ENCODE assay signal across 19 mouse cellular contexts in genomic region chr3:154209201-154209754, GRCm38 (mm10).
DNase-seq lines count a peak whose midpoint lies in the region; ATAC-seq and TF ChIP-seq lines count a peak whose summit lies in the region.
"Had no signal": no experiment of that assay in that cellular context is flagged by ENCODE, and none has a peak within 500 bp of the region (broad histone marks: within the 10 kb centered on the region; RNA-seq: fewer than 3 reads in every experiment).

No protein-coding gene starts in this region.

- H3K4me2 ChIP-seq in forebrain, embryonic 11.5 days (ENCODE audit: low read depth, low read length, severe bottlenecking) = no peak overlapping the region
- H3K4me2 ChIP-seq in forebrain, postnatal 0 days (ENCODE audit: low read depth) = no peak overlapping the region
- H3K4me2 ChIP-seq in kidney, embryonic 16.5 days (replicated peaks; ENCODE audit: low read depth, low read length) = no peak overlapping the region
- no peak overlapping the region for H3K4me2 ChIP-seq in hindbrain, embryonic 13.5 days
- H3K4me2 ChIP-seq: heart, embryonic 13.5 days; limb, embryonic 13.5 days had no signal

- no peak overlapping the region for H3K9ac ChIP-seq in forebrain, embryonic 11.5 days (ENCODE audit: low read length)
- H3K9ac ChIP-seq in forebrain, postnatal 0 days = no peak overlapping the region
- no peak overlapping the region for H3K9ac ChIP-seq in kidney, embryonic 16.5 days (replicated peaks; ENCODE audit: low read length)
- no peak overlapping the region for H3K9ac ChIP-seq in hindbrain, embryonic 13.5 days
- H3K9ac ChIP-seq: heart, embryonic 13.5 days; limb, embryonic 13.5 days; liver, embryonic 14.5 days had no signal

- H3K36me3 ChIP-seq in forebrain, embryonic 11.5 days (ENCODE audit: control insufficient read depth, insufficient read depth, low read length) = no peaks in the 10 kb centered on the region
- no peaks in the 10 kb centered on the region for H3K36me3 ChIP-seq in forebrain, postnatal 0 days (ENCODE audit: insufficient read depth)
- H3K36me3 ChIP-seq in kidney, embryonic 16.5 days (ENCODE audit: insufficient read depth, low read length) = no peaks in the 10 kb centered on the region
- H3K36me3 ChIP-seq in C2C12 (ENCODE audit: control insufficient read depth, insufficient read depth) = no peaks in the 10 kb centered on the region
- no peaks in the 10 kb centered on the region for H3K36me3 ChIP-seq in hindbrain, embryonic 13.5 days
- H3K36me3 ChIP-seq: heart, embryonic 13.5 days; limb, embryonic 13.5 days had no signal

- TF ChIP-seq CTCF in forebrain, postnatal 0 days (IDR thresholded peaks at IDR 0.05; ENCODE audit: low read depth) = no peak
- no peak for TF ChIP-seq CTCF in C2C12 (IDR thresholded peaks at IDR 0.05; ENCODE audit: control insufficient read depth, insufficient read depth, insufficient read length)

- no peaks in the 10 kb centered on the region for H3K79me3 ChIP-seq in C2C12 (ENCODE audit: low read depth)

- H3K4me1 ChIP-seq in forebrain, embryonic 11.5 days (replicated peaks; ENCODE audit: control insufficient read depth, insufficient read depth, low read length) = 0 out of 2 replicates have a peak, but pooled peaks cover 2% of the 10 kb centered on the region
- no peaks in the 10 kb centered on the region for H3K4me1 ChIP-seq in forebrain, postnatal 0 days (ENCODE audit: insufficient read depth)
- peaks cover 11% of the 10 kb centered on the region for H3K4me1 ChIP-seq in kidney, embryonic 16.5 days (ENCODE audit: insufficient read depth, low read length)
- peaks cover 26% of the 10 kb centered on the region for H3K4me1 ChIP-seq in hindbrain, embryonic 13.5 days (replicated peaks)
- H3K4me1 ChIP-seq: limb, embryonic 13.5 days had no signal

- H3K27ac ChIP-seq in forebrain, embryonic 11.5 days (ENCODE audit: low read depth, low read length) = no peak overlapping the region
- H3K27ac ChIP-seq in forebrain, postnatal 0 days (ENCODE audit: low read depth, low read length) = no peak overlapping the region
- H3K27ac ChIP-seq in kidney, embryonic 16.5 days (ENCODE audit: low read length) = no peak overlapping the region
- peak overlapping the region; percentile 60 for H3K27ac ChIP-seq in hindbrain, embryonic 13.5 days
- H3K27ac ChIP-seq: heart, embryonic 13.5 days; layer of hippocampus, adult 2 months; limb, embryonic 13.5 days; liver, embryonic 14.5 days had no signal

- no peaks in the 10 kb centered on the region for H3K27me3 ChIP-seq in forebrain, embryonic 11.5 days (ENCODE audit: control insufficient read depth, insufficient read depth, low read length)
- H3K27me3 ChIP-seq in forebrain, postnatal 0 days (ENCODE audit: insufficient read depth, low read length) = no peaks in the 10 kb centered on the region
- H3K27me3 ChIP-seq in kidney, embryonic 16.5 days (ENCODE audit: insufficient read depth, low read length) = no peaks in the 10 kb centered on the region
- H3K27me3 ChIP-seq in C2C12 (ENCODE audit: control insufficient read depth, insufficient read depth, insufficient read length) = no peaks in the 10 kb centered on the region
- no peaks in the 10 kb centered on the region for H3K27me3 ChIP-seq in hindbrain, embryonic 13.5 days
- H3K27me3 ChIP-seq: CH12.LX; heart, embryonic 13.5 days; limb, embryonic 13.5 days had no signal

- H3K9me3 ChIP-seq in forebrain, embryonic 11.5 days (ENCODE audit: control insufficient read depth, low read length) = no peaks in the 10 kb centered on the region
- H3K9me3 ChIP-seq in forebrain, postnatal 0 days (ENCODE audit: low read length) = no peaks in the 10 kb centered on the region
- no peaks in the 10 kb centered on the region for H3K9me3 ChIP-seq in kidney, embryonic 16.5 days (ENCODE audit: low read length)
- no peaks in the 10 kb centered on the region for H3K9me3 ChIP-seq in hindbrain, embryonic 13.5 days
- H3K9me3 ChIP-seq: heart, embryonic 13.5 days; limb, embryonic 13.5 days had no signal

- peak; percentile 48 for DNase-seq in forebrain, embryonic 11.5 days (ENCODE audit: low spot score)
- no peak for DNase-seq in forebrain, postnatal 0 days
- no peak for DNase-seq in kidney, adult 9 months
- no peak for DNase-seq in frontal cortex, postnatal 10 days (ENCODE audit: low spot score in 2 of 2)
- DNase-seq: cerebellum, adult 18-20 months; cerebellum, postnatal 25 days; kidney, postnatal 10 days; layer of hippocampus, postnatal 36 days; right cerebral cortex, adult 18-20 months; thymus, postnatal 36 days had no signal

- ATAC-seq in forebrain, embryonic 11.5 days (replicated peaks; ENCODE audit: low FRiP score) = peak; percentile 27
- no peak for ATAC-seq in forebrain, postnatal 0 days
- ATAC-seq in kidney, embryonic 16.5 days (ENCODE audit: low FRiP score, low TSS enrichment) = 0 out of 2 replicates have a peak, but pooled peaks have one; percentile 7
- ATAC-seq in hindbrain, embryonic 13.5 days (ENCODE audit: low FRiP score) = peak; percentile 29; the same call in 1 of the 2 replicates
- ATAC-seq: lung, postnatal 0 days had no signal

- WGBS in forebrain, embryonic 11.5 days = 36% methylated on average over 4 of the region's 4 CpGs
- WGBS in forebrain, postnatal 0 days = 51% methylated on average over 4 of the region's 4 CpGs
- WGBS in kidney, embryonic 16.5 days = 30% methylated on average over 4 of the region's 4 CpGs
- 43% methylated on average over 4 of the region's 4 CpGs for WGBS in hindbrain, embryonic 13.5 days

- H3K79me2 ChIP-seq in C2C12 (ENCODE audit: control insufficient read depth, insufficient read depth) = no peaks in the 10 kb centered on the region

- H3K4me3 ChIP-seq in forebrain, embryonic 11.5 days (ENCODE audit: low read depth, low read length) = no peak overlapping the region
- H3K4me3 ChIP-seq in forebrain, postnatal 0 days (ENCODE audit: low read depth, low read length) = no peak overlapping the region
- no peak overlapping the region for H3K4me3 ChIP-seq in kidney, embryonic 16.5 days (ENCODE audit: low read length)
- H3K4me3 ChIP-seq in C2C12 (ENCODE audit: insufficient read depth, poor library complexity, severe bottlenecking) = no peak overlapping the region
- H3K4me3 ChIP-seq in hindbrain, embryonic 13.5 days = no peak overlapping the region
- H3K4me3 ChIP-seq: heart, embryonic 13.5 days; layer of hippocampus, adult 2 months; limb, embryonic 13.5 days had no signal

- H3ac ChIP-seq in C2C12 (ENCODE audit: control insufficient read depth, insufficient read length, low read depth) = no peak overlapping the region

TF ChIP-seq in C2C12, 6 proteins besides CTCF, POLR2A, EP300 and RAD21:
- no peak for TF ChIP-seq MYOG (IDR thresholded peaks at IDR 0.05; ENCODE audit: control insufficient read depth, extremely low read depth, insufficient read length)
- TF ChIP-seq FOSL1 (IDR thresholded peaks at IDR 0.05; ENCODE audit: insufficient read depth, low read length, poor library complexity, severe bottlenecking) = no peak
- TF ChIP-seq MAX (IDR thresholded peaks at IDR 0.05) = no peak
- no peak for TF ChIP-seq CEBPB (IDR thresholded peaks at IDR 0.05; ENCODE audit: low read depth)
- TF ChIP-seq MYOD1 (IDR thresholded peaks at IDR 0.05; ENCODE audit: control insufficient read depth, insufficient read length, low read depth) = peak; percentile 12
TF ChIP-seq in C2C12: peak in this region for 1.
